Mouse (Mus musculus): ENCODE measurements at regions not wholly inside any gene's neighbourhood (a gene's known extent, or its start where the extent isn't known, plus 50 kb on each side); places are given as distances from the start of the nearest gene placed in this dataset.

- no peaks in the 10 kb centered on the region for H3K9me3 ChIP-seq (ENCODE audit: control insufficient read depth, low read length)
- H3K4me2 ChIP-seq (ENCODE audit: low read depth, severe bottlenecking): no peak overlapping the region
- DNase-seq (ENCODE audit: low spot score): no peak
- no peak overlapping the region for H3K27ac ChIP-seq (replicated peaks; ENCODE audit: low read depth, low read length)
- H3K4me3 ChIP-seq (ENCODE audit: low read depth, low read length): no peak overlapping the region
- no peaks in the 10 kb centered on the region for H3K36me3 ChIP-seq (ENCODE audit: control insufficient read depth, insufficient read depth, low read length)
- WGBS: 88% methylated on average over 7 of the region's 7 CpGs
- no peak overlapping the region for H3K9ac ChIP-seq (ENCODE audit: low read length)
- no peaks in the 10 kb centered on the region; the same call in 1 of the 2 replicates for H3K4me1 ChIP-seq (ENCODE audit: control insufficient read depth, insufficient read depth, low read length)
- no peaks in the 10 kb centered on the region for H3K27me3 ChIP-seq (ENCODE audit: control insufficient read depth, insufficient read depth, low read length)
- ATAC-seq (ENCODE audit: insufficient number of reproducible peaks, low FRiP score, low TSS enrichment, low read depth): no peak
These were observed 100.0 kb upstream of the Thbs1 start for GRCm38 (mm10) chr2:118011679-118012078.

DNA sequence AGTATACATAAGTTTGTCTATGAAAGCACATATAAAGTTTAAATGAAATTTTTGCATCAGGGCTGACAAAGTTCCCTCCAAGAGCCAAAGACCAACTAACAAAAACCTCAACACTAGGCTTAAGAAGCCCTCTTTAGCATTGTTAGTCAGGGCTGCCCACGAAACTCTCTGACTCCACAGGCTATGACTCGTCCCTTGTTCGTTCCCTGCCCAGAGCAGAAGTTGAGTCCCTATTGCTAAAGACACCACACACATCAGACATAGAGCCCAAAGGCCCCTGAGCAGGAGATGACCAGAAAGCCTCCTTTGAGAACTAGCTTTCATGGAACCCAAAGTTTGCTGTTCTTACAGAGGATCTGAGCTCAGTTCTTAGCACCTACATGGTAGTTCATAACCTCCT, 99.5 kb upstream of the Thbs1 start:
- Histone ChIP-seq H3K9me3 (ENCODE audit: control insufficient read depth, low read length) (no peaks in the 10 kb centered on the region), H3K4me1 (ENCODE audit: control insufficient read depth, insufficient read depth, low read length) (no peaks in the 10 kb centered on the region; the same call in 1 of the 2 replicates), H3K4me2 (ENCODE audit: low read depth, severe bottlenecking) (no peak overlapping the region), H3K27ac (replicated peaks; ENCODE audit: low read depth, low read length) (no peak overlapping the region), H3K36me3 (ENCODE audit: control insufficient read depth, insufficient read depth, low read length) (no peaks in the 10 kb centered on the region), H3K4me3 (ENCODE audit: low read depth, low read length) (no peak overlapping the region), H3K9ac (ENCODE audit: low read length) (no peak overlapping the region), H3K27me3 (ENCODE audit: control insufficient read depth, insufficient read depth, low read length) (no peaks in the 10 kb centered on the region)
- DNase-seq (ENCODE audit: low spot score) (no peak), ATAC-seq (ENCODE audit: insufficient number of reproducible peaks, low FRiP score, low TSS enrichment, low read depth) (no peak)
- WGBS: 88% methylated on average over 3 of the region's 3 CpGs

DNA sequence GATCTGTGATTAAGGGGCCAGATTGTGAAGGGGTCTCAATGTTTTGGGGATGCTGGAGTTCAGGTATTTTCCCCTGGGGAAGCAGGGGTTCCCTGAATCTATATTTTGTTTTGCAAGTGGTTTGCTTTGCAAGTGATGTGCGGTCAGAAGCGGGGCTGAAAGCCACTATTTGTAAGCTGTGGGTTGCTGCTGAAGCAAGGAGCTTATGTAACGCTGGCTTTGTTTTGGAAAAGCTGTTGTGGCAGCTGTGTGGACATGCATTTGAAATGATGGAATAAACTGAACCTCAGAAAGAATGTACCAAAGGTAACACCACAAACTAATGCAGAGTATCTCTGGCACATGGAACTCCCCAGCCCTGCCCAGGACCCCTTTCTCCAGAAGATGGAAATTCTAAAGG, 98.5 kb upstream of the Thbs1 start:
- WGBS: 97% methylated on average over 3 of the region's 3 CpGs
- Histone ChIP-seq H3K36me3 (ENCODE audit: control insufficient read depth, insufficient read depth, low read length) (no peaks in the 10 kb centered on the region), H3K4me1 (ENCODE audit: control insufficient read depth, insufficient read depth, low read length) (no peaks in the 10 kb centered on the region), H3K4me2 (ENCODE audit: low read depth, severe bottlenecking) (no peak overlapping the region), H3K27me3 (ENCODE audit: control insufficient read depth, insufficient read depth, low read length) (no peaks in the 10 kb centered on the region), H3K9me3 (ENCODE audit: control insufficient read depth, low read length) (no peaks in the 10 kb centered on the region), H3K9ac (ENCODE audit: low read length) (no peak overlapping the region), H3K4me3 (ENCODE audit: low read depth, low read length) (no peak overlapping the region), H3K27ac (replicated peaks; ENCODE audit: low read depth, low read length) (no peak overlapping the region)
- DNase-seq (ENCODE audit: low spot score) (no peak), ATAC-seq (ENCODE audit: insufficient number of reproducible peaks, low FRiP score, low TSS enrichment, low read depth) (no peak)

DNA sequence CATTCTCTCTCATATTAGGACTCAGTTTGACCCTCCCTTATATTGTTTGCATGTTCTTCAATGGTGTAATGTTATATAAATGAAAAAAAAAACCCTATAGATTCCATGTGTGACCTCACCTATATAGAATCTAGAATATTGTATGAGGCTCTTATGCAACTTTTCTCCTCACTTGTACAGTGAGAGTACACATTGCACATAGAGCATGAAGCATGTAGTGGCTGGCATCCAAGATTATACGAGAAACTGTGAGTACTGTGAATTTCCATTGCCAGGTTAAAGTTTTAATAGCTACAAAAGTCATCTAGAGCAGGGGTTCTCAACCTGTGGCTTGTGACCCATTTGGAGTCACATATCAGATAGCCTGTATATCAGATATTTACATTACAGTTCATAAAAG, 96.5 kb upstream of the Thbs1 start:
- Histone ChIP-seq H3K4me3 (ENCODE audit: low read depth, low read length) (no peak overlapping the region), H3K4me1 (ENCODE audit: control insufficient read depth, insufficient read depth, low read length) (no peaks in the 10 kb centered on the region), H3K9ac (ENCODE audit: low read length) (no peak overlapping the region), H3K27me3 (ENCODE audit: control insufficient read depth, insufficient read depth, low read length) (no peaks in the 10 kb centered on the region), H3K36me3 (ENCODE audit: control insufficient read depth, insufficient read depth, low read length) (no peaks in the 10 kb centered on the region), H3K4me2 (ENCODE audit: low read depth, severe bottlenecking) (no peak overlapping the region), H3K27ac (replicated peaks; ENCODE audit: low read depth, low read length) (no peak overlapping the region), H3K9me3 (ENCODE audit: control insufficient read depth, low read length) (no peaks in the 10 kb centered on the region)
- DNase-seq (ENCODE audit: low spot score): no peak
- 81% methylated on average over 1 of the region's 1 CpGs for WGBS
- no peak for ATAC-seq (ENCODE audit: insufficient number of reproducible peaks, low FRiP score, low TSS enrichment, low read depth)

GRCm38 (mm10) chr2:118025829-118026735, 85.6 kb upstream of the Thbs1 start:
- no peak for ATAC-seq (ENCODE audit: insufficient number of reproducible peaks, low FRiP score, low TSS enrichment, low read depth)

GRCm38 (mm10) chr2:118028881-118029280, 82.8 kb upstream of the Thbs1 start:
- ATAC-seq (ENCODE audit: insufficient number of reproducible peaks, low FRiP score, low TSS enrichment, low read depth) (no peak), DNase-seq (ENCODE audit: low spot score) (no peak)
- Histone ChIP-seq H3K27ac (replicated peaks; ENCODE audit: low read depth, low read length) (no peak overlapping the region), H3K4me1 (ENCODE audit: control insufficient read depth, insufficient read depth, low read length) (no peaks in the 10 kb centered on the region), H3K9ac (ENCODE audit: low read length) (no peak overlapping the region), H3K27me3 (ENCODE audit: control insufficient read depth, insufficient read depth, low read length) (no peaks in the 10 kb centered on the region), H3K36me3 (ENCODE audit: control insufficient read depth, insufficient read depth, low read length) (no peaks in the 10 kb centered on the region), H3K4me2 (ENCODE audit: low read depth, severe bottlenecking) (no peak overlapping the region), H3K9me3 (ENCODE audit: control insufficient read depth, low read length) (no peaks in the 10 kb centered on the region), H3K4me3 (ENCODE audit: low read depth, low read length) (no peak overlapping the region)
- 83% methylated on average over 1 of the region's 1 CpGs for WGBS

More at GRCm38 (mm10) chr2:118025829-118026735, 85.6 kb upstream of the Thbs1 start:
- Histone ChIP-seq H3K9me3 (ENCODE audit: control insufficient read depth, low read length) (no peaks in the 10 kb centered on the region), H3K4me2 (ENCODE audit: low read depth, severe bottlenecking) (no peak overlapping the region), H3K27me3 (ENCODE audit: control insufficient read depth, insufficient read depth, low read length) (no peaks in the 10 kb centered on the region), H3K4me3 (ENCODE audit: low read depth, low read length) (no peak overlapping the region), H3K4me1 (ENCODE audit: control insufficient read depth, insufficient read depth, low read length) (no peaks in the 10 kb centered on the region), H3K36me3 (ENCODE audit: control insufficient read depth, insufficient read depth, low read length) (no peaks in the 10 kb centered on the region), H3K27ac (replicated peaks; ENCODE audit: low read depth, low read length) (no peak overlapping the region), H3K9ac (ENCODE audit: low read length) (no peak overlapping the region)
- 67% methylated on average over 6 of the region's 6 CpGs for WGBS
- no peak for DNase-seq (ENCODE audit: low spot score)

DNA sequence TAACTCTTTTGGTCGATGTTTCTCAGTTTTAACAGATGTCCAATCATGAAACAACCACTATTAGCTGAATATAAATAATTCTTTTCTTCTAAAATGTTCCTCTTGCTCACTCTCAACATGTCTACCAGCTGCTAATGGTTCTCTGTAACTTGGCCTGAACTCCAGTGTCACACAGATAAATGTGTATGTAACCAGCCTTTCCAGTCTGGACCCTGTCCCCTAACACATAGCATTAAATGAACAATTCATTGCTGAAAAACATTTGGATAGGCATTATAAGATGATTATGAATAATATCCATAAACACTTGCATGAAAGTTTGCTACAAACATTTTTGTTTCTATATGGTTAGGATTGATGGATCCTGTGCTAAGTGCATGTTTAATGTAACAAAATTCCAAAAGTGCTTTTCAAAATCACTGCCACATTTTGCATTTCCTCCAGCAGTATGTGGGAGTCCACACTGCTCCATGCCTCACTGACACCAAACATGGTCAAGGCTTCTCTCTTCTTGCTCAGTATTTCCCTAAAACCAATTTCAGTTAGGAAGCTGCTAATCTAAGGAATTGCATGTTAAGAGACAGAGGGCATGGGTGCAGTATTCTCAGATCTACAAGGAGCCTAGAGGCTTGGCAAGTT, 82.1 kb upstream of the Thbs1 start:
- DNase-seq (ENCODE audit: low spot score): no peak
- WGBS: 86% methylated on average over 1 of the region's 1 CpGs

DNA sequence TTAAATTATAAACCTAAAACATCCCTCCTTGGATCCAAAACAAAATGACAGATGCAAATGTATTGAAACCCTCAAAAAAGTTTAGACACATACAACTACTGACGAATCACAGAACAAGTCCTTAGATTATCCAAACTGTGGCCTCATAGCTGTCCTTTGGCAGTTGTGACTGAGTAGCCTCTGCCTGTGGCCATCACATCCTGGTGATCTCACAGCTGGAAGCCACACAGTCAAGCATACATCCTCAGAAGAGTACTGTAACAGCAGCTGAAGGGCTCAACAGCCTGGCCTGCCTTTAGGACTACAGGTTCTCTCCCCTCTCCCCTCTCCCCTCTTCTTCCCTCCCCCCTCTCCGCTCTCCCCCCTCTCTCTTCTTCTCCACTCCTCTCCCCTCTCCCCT, 80.0 kb upstream of the Thbs1 start:
- H3K9me3 ChIP-seq (ENCODE audit: control insufficient read depth, low read length): no peaks in the 10 kb centered on the region
- 80% methylated on average over 2 of the region's 2 CpGs for WGBS
- H3K4me3 ChIP-seq (ENCODE audit: low read depth, low read length): no peak overlapping the region
- no peaks in the 10 kb centered on the region for H3K4me1 ChIP-seq (ENCODE audit: control insufficient read depth, insufficient read depth, low read length)
- H3K27me3 ChIP-seq (ENCODE audit: control insufficient read depth, insufficient read depth, low read length): no peaks in the 10 kb centered on the region
- no peak overlapping the region for H3K4me2 ChIP-seq (ENCODE audit: low read depth, severe bottlenecking)
- ATAC-seq (ENCODE audit: insufficient number of reproducible peaks, low FRiP score, low TSS enrichment, low read depth): no peak
- no peak overlapping the region for H3K9ac ChIP-seq (ENCODE audit: low read length)
- H3K27ac ChIP-seq (replicated peaks; ENCODE audit: low read depth, low read length): no peak overlapping the region
- no peak for DNase-seq (ENCODE audit: low spot score)
- no peaks in the 10 kb centered on the region for H3K36me3 ChIP-seq (ENCODE audit: control insufficient read depth, insufficient read depth, low read length)

More for the DNA sequence above, 82.1 kb upstream of the Thbs1 start:
- no peak overlapping the region for H3K4me3 ChIP-seq (ENCODE audit: low read depth, low read length)
- no peaks in the 10 kb centered on the region for H3K27me3 ChIP-seq (ENCODE audit: control insufficient read depth, insufficient read depth, low read length)
- no peak for ATAC-seq (ENCODE audit: insufficient number of reproducible peaks, low FRiP score, low TSS enrichment, low read depth)
- H3K4me1 ChIP-seq (ENCODE audit: control insufficient read depth, insufficient read depth, low read length): no peaks in the 10 kb centered on the region
- H3K9me3 ChIP-seq (ENCODE audit: control insufficient read depth, low read length): no peaks in the 10 kb centered on the region
- H3K27ac ChIP-seq (replicated peaks; ENCODE audit: low read depth, low read length): no peak overlapping the region
- no peak overlapping the region for H3K4me2 ChIP-seq (ENCODE audit: low read depth, severe bottlenecking)
- no peaks in the 10 kb centered on the region for H3K36me3 ChIP-seq (ENCODE audit: control insufficient read depth, insufficient read depth, low read length)
- H3K9ac ChIP-seq (ENCODE audit: low read length): no peak overlapping the region
